Mouse (Mus musculus): ENCODE data around the gene Chic2.

- TF ChIP-seq CTCF (IDR thresholded peaks at IDR 0.05; ENCODE audit: low read depth) (no peak), EP300 (optimal IDR thresholded peaks at IDR 0.05) (no peak)
These were observed 81.8 kb downstream of the Chic2 start for GRCm38 (mm10) chr5:74962771-74963170.
